Mouse (Mus musculus): ENCODE data around the gene Gnat1. TPM values are rescaled to one million over a fixed set of nuclear protein-coding genes. Genes with fewer than 3 reads are reported as not detected.
A peak's percentile ranks its signal among the peaks of the same experiment; 100 is the strongest.

The Gnat1 gene
- total RNA-seq, 2 experiments from 2014 or later = not detected

DNA sequence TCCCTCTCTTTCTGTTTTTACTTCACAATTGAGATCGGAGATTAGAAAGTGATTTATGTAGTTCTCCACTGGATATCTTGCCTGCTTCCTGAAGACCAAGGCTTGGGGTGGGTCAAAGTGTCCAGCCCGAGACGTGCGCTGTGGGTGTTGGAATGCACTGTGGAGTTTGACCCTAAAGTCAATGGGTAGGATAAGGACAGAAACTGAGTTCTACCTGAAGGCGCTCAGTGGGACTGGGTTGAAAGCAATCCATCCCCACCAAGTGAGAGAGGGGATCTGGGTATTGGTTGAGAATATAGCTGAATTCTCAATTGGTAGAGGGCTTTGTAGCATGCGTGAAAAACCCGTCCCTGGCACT, 34.4 kb downstream of the Gnat1 start:
- no peak for DNase-seq

DNA sequence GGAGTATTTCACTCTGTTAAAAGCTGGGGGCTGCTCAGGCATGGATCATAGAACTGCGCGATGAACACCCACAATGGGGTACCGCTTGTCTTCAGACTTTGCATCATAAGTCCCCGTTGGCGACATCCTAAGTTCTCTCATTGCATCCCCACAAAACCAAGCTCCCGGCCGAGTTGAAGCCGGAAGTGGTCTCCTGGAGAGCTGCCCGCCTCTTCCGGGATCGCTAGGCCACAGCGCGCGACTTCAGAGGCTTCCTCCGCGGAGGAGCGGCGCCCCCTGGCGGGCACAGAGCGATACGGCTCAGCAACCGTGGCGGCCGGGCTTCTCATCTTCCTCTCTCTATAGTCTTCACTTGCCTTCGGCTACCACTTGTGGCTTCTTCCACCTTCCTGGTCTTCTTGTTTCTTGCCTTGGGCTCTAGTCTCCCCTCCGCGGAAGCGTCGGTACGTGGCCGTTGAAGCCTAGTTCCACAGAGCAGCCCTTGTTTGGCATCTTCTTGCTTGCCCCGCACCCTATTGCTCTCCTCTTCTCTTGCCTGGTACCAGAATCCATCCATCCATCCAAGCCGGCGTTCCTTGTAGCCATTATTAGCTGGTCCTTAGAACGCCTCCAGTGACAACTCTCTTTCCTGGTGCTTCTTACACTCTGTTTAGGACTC, 34.9 kb downstream of the Gnat1 start:
- DNase-seq = peak; percentile 97

DNA sequence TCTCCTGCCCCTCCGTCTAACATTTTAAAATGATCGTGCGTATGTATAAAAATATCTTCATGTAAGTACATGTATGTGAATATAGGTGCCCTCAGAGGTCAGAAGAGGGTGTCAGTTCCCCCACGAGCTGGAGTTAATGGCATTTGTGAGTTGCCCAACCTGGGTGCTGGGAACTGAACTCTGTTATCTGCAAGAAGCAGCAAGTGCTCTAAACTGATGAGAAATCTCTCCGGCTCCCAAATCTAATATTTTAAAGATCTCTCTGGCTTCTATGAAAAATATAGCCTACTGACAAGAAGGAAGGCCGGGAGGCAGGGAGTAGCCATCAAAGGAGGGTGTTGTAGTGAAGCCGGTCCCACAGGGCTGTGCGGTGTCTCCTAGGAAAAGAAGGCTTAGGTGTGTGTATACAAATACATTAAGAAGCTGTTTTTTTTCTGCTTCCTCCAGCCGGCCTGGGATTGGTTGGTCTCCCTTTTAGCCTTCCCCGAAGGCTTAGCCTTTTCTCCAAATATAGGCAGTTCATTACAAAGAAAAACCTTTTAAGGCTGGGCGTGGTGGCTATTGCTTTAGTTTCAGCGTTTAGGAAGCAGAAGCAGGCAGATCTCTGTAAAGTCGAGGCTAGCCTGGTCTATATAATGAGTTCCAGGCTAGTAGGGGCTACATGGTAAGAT, 35.8 kb downstream of the Gnat1 start:
- DNase-seq = no peak

DNA sequence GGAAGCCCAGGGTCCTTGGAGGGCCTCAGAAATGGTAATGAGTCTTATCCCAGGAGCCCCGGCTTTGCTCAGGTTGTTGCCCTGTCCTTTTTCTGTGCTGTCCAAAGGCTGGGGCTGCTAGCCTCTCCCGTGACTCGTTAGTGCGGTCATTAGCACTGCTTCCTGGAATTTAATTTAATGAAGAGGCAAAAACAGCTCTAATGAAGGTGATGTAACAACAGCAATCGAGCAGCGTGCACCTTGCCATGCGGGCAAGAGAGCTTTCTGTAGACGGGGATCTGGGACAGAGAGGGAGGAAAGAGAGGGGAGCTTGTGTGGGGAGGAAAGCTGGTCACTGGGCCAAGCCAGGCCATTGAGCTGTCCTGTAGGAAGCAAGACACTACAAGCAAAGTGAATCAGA, 37.8 kb downstream of the Gnat1 start:
- no peak for DNase-seq

DNA sequence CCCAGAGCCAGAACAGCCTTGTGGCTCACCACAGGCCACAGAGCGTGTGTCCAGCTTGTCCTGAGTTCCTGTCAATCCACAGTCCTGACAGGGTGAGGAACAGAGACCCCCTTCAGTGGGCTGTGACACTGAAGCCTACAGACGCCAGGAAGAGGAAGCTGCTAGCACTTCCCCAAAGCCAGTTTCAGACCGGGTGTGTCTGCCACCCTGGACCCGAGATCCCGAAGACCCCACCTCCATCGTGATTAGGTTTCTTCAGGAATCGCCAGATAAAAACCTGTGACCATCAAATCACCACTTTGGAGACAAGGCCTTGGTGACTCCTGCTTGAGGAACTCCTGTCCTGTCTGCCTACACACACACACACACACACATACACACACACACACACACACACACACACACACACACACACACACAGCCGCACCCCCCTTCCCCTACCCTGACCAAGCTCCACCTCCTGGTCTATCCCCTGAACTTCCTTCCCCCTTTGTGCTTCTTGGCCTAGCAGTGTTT, 39.2 kb downstream of the Gnat1 start:
- DNase-seq = no peak

DNA sequence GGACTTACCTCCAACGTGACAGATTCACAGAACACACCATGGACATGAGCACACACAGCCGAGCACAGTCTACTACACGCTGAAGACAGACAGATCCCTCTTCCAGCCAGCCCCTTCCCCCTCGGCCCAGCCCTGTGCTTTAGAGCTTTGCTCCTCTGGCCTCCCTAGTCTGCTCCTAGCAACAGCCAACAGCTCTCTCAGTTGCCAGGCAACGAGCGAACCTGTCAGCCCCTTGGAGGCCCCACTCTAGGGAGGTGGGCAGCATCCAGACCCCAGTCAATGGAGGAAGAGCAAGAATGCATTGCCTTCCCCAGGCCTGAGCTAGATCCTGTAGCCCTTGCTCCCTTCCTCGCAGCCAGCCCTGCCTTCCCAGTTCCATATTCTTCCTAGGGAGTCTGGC, 42.4 kb downstream of the Gnat1 start:
- DNase-seq = no peak

DNA sequence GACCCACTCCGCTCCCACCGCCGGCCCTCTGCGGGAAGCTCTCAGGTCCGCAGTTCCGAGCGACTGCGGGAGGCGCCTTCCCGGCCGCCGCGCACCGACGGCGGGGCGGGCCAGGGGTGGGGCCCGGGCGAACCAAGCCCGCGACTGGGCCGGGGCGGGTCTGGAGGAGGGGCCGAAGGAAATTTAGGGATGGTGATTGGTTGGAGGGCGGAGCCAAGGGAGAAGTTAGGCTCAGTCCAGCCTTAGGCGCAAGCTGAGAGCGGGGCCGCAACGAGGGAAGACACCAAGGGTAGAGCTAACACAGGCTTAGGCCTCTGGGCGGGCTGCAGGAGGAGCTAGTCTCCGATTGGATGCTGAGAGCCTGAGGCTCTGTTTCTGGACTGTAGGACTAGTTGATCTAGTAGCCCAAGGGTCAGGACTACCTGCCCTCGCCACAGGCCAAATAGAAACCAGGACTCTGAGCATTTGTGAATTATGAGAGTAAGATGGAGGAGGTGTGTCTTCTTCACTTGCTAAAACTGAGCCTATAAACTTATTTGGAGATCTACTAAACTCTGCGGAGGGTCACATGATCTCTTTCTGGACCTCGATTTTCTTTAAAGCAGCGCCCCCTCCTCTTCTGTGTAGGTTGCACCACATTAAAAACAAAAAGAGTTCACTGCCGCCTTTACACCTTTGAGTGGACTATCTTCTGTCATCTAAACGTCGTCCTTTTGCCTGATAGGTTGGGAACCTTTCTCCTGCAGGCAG, 44.1 kb downstream of the Gnat1 start, which contains the start of gene Gnai2:
Gnai2 (minus strand) TSS at position 89 of the 750 bp plus-strand sequence.
- DNase-seq = peak; percentile 93

DNA sequence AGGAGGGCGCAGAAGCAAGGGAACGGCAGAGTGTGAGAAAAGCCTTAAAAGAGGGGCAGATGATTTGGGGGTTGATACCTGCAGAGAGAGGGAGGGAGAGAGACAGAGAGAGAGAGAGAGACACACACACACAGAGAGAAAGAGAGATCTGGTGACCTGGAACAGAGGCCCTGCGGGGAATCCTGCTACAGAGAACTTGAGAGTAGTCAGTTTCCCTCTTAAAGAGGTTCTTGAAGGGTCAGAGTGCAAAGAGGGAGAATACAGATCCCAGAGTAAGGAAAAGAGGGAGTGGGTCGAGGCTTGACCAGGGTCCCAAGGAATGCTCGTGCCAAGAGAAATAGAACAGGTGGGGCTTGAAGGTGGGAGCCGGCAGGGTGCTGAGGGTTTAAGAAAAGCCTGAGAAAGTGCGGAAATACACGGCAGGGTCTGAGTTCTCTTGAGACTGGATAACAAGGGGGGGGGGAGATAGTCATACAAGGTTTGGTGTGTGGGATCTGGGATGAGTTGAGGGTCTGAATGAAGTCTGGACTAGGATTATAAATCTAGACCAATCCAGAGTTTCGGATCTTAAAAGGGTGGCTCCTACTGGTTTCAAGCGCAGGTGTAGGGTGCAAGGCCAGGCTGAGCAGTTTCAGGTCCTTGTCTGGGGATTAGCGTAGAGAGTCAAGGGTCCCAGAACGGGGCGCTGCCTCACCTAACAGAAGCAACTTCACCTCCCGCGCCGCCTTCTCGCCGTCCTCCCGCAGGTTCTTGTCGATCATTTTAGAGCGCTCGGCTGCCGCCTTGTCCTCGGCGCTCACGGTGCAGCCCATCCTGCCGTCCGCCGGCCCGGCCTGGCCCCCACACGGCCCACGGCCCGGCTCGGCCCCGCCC, 44.9 kb downstream of the Gnat1 start:
- DNase-seq = no peak

DNA sequence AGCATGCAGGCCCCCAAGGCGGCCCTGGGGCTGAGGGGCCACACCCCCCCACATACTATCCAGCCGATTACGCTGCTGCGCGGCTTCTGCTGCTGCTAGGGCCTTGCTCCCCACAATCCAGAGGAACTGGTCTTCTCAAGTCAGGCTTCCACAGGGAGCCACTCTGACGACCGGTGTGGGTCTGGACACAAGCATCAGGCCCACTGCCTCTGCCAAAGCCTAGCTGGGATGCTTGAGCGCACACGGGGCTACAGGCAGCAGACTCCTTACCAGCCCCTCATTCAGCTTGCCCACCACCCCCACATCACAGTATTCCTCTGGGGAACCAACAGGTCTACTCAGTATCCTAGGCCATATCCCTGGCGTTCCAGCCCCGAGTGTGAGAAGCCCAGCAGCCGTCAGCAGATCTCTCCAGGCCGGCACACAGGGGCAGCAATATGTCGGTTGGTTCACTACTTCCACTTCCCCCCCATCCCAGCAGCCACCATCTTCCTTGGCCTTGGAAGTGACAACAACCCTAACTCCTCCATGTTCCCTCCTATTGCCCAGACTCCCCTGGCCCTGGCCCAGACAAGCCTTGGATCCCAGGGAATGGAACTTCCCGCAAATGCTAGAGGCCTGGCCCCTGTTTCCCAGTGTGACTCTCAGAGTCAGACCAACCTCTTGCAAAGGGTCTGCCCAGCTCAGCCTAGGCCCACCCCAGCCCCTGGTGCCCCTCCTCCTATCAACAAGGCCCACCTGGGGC, 45.7 kb downstream of the Gnat1 start:
- peak; percentile 57 for DNase-seq

DNA sequence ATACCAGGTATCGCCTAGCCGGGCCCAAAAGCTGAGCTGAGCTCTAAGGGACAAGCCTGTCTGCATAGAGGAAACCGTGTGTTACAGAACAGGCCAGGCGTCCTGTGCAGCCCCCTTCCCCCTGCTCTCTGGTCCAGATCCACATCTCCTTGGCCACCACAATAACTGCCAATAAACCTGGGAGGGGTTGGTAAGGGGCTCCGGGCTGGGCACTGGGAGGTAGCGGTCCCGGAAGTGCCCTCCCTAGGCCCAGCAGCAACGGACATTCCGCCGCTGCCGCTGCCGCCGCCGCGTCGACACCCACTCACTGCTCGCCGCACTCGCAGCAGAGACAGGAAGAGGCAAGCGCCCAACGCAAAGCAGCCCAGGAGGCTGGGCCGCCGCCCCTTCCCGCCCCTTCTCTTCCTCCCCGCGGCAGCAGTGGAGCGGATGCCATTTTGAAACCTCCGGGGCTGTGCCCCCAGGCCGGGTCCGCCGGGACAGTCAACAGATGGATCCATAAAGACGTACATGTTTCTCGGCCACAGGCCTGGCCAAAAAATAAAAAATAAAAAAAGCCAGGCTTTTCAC, 46.3 kb downstream of the Gnat1 start:
- DNase-seq = peak; percentile 77

DNA sequence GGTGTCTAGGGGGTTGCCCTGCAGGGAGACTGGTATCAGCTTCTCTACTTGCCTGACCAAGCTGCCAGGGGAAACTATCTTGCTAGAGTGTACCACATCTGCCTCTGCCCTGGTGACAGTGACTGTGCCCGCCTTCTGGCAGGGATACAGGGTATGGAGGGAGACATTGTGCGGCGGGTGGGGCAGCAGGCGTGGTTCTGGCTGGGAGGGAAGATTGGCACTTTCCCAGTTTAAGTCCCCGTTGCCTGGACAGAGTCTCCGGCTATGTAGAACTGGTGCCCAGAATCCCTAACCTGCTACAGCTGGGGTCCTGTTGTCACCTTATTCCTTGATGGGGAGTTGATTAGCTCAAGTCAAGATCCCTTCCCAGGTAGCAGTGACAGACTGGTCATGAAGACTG, 47.0 kb downstream of the Gnat1 start:
- peak; percentile 54 for DNase-seq

DNA sequence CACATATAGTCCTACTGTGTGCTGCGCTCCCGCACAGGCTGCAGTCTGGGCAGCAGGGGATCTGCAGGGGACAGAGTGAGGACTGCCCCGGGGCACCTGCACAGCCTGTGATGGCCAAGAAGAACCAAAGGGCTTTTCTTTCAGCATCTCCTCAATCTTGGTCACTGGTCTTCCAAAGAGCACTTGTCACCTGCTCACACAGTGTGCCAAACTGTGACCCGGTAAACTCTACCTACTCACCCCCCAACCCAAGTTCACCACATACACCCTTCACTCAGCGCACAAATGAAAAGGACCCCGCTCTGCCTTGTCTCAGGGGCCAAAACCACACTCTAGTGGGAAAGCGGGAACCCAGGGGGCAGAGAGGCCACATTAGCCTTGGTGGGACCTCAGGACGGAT, 47.7 kb downstream of the Gnat1 start:
- DNase-seq = no peak

DNA sequence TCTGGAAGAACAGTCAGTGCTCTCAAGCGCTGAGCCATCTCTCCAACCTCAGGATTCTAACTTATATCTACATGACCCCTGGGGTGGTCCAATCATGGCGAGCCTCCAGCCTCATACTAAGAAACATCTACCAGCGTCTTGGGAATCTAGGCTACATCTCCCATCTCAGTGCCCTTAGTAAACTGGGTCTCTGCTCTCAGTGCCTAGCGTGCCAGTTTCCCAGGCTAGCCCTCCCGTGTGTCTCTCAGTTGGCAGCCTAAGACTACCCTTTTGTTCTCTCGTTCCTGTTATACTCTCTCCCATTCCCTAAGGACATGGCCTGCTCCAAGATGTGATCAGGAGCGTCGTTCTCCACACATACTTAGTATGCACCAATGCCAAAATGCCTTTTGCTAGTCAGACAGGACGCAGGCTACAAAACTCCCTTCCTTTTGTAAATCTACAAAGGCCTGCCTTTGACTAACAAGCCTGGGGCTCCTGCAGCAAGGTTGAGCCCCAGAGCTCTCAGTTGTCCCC, 48.1 kb downstream of the Gnat1 start:
- no peak for DNase-seq

DNA sequence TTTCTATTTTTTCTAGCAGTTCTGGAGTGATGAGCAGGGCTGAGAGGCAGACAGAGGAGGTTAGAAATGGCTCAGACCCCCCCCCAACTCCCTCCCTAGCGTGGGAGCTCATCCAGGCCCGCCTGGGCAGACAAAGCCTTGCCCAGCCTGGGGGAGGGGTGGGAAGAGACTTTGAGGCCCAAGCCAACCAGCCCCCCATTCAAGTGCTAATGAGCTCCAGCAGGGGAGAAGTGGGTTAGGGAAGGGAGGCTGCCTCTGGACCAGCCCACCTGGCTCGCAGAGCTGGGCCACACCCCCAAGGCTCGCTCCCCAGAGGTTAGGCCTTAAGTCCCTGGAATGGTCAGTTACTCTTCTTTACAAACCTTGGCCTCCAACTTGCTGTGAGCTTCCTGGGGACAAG, 48.9 kb downstream of the Gnat1 start:
- DNase-seq = peak; percentile 27

DNA sequence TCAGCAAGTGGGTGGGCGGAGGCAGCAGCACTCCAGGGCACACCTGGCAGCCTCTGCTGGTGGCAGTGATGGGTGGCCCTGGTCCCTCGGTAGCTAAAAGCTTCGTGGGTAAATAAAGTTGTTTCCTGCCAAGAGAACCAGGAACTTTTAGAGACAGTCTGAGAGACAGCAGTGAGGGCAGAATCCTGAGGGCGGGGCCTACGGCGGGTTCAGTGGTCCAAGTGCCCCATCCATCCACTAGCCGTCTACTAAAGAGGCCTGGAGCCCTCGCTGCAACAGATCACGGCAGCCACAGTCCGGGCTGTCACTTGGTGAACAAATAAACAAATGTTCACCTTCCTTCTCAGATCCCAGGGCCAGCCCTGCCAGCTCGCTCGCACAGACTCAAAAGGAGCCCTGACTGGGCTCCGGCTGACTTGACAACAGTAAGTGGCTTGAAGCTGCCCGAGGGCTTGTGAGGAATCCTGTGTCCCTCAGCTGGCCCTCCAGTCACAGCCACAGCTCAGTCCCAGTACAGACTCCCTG, 49.5 kb downstream of the Gnat1 start:
- peak; percentile 22 for DNase-seq

DNA sequence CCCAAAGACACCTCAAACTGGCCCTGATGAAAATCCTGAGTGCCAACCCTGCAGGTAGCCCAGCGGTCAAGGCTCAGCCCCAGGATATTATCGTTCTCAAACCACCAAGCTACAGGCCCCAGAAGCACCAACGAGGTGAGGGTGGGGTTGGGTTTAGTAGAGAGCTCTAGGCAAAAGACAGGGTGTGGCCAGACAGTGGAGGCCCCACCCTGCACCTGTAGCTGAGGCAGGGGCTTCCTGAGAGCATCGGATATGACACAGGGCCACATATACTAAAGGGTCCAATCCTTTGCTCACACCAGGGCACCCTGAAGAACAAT, 50.1 kb downstream of the Gnat1 start:
- DNase-seq = no peak

DNA sequence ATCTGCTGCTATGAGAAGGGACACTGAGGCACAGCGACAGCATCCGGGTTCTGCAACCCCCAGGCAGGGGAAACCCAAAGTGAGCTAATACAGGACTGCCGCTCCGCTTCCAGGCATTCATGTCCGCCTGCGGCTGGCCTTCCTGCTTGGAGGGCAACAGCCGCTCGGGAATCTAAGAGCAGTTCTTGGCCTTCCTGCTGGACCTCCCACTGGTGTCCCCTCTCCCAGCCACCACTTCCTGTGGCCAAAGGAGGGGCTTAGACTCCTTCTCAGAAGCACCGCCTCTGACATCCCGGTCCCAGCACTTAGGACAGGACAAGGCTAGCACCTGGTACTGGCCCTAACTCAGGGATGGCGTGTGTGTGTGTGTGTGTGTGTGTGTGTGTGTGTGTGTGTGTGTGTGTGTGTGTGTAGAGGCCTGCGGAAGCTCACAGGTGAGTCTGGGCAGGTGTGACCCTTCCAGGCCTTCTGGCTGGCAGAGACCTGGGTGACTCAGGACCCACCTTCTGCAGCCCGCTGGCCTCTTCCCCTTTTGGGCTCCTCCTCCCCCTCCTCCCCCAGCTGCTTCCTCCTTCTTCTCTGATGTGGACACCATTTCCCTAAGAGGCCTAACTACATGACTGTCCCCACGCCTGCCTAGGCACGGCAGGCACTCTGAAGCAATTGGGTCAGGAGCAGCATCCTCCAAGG, 50.6 kb downstream of the Gnat1 start:
- peak; percentile 31 for DNase-seq

DNA sequence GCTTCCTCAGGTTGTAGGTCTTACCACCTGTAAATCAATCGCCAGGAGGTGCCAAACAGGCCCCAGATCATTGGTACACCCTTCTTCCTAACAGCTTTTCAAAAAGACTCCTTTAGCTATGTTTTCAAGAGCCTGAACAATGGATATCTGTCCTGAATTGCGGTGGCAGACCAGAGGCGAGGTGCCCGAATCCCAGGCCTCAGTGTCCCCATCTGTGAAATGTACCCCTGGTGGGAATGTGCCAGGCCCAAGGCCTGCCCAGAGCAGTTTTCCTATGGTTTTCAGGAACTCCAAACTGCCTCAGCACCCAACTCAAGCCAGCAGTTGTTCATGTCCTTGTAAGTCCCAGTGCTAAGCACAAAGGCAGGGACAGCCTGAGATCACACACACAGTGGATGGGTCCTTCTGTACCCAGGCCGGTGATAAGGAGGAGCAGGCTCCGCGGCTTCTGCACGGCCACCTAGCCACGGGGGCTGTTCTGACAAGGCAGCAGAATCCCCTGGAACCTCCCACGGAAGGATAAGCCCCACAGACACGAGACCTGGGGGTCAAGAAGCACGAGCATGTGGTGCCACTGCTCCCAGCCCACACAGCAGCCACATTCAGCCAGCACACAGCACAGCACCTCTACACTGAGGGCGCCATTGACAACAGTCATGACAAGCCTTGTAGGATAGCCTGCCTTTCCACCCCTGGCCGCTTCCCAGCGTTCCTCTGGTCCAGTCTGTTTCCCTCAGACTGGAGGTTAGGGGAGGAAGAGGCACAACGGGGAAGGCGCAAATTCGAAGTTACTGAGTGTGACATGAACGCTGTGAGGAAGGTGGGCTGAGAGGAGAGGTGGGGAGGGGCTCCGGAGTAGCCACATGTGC, 51.9 kb downstream of the Gnat1 start:
- DNase-seq = peak; percentile 33

DNA sequence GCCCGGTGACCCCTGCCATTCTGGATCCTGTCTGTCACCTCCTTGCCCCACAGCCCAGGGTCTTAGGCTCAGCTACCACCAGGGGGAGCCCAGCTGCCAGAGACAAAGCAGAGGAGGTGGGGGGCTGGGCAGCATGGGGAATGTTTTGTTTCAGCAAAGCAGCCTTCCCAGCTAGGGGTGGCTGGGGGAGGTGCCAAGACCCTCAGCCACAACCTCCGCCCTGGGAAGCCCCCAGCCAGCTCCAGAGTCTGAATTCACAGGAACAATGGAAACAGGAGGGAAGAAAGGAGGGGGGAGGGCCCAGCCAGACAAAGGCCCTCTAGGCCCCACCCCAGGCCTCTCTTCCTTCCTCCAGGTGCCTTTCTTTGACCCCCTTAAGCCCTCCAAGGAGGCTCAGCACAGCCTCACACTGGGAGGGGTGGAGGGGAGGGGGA, 52.7 kb downstream of the Gnat1 start:
- peak; percentile 88 for DNase-seq

All from gastrocnemius, postnatal 10 days (tissue).